In the genomic region with DNA sequence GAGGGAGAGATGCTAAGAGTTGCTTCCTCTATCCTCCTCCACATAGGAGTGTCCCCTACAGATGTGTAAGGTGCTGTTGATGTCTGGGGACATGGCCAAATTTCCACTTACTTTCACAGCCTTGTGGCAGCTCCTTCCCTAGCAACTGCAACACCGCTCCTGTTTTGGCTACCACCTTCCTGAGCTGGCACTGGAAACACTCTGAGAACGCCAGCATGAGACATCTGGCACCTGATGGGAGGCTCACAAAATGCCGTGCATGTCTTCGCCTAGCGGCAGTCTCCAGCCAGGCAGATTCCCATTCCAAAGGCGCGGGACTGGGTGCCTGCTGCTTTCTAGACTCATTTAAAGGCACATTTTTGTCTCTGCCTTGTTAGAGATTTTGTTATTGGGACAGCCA, we compare ENCODE assay signal across 12 mouse cellular contexts. TPM values are rescaled to one million over a fixed set of nuclear protein-coding genes. Genes with fewer than 3 reads are reported as not detected.
DNase-seq lines count a peak whose midpoint lies in the region; ATAC-seq lines count a peak whose summit lies in the region.
"Had no signal": no experiment of that assay in that cellular context is flagged by ENCODE, and none has a peak within 500 bp of the region (broad histone marks: within the 10 kb centered on the region; RNA-seq: fewer than 3 reads in every experiment).

No protein-coding gene starts in this region.

- no peaks in the 10 kb centered on the region for H3K9me3 ChIP-seq in forebrain, embryonic 13.5 days (replicated peaks)
- no peaks in the 10 kb centered on the region for H3K9me3 ChIP-seq in forebrain, embryonic 10.5 days
- H3K9me3 ChIP-seq: embryonic facial prominence, embryonic 12.5 days; intestine, embryonic 15.5 days had no signal

- H3K4me1 ChIP-seq in forebrain, embryonic 13.5 days, result peaks cover 20% of the 10 kb centered on the region
- peaks cover 12% of the 10 kb centered on the region for H3K4me1 ChIP-seq in forebrain, embryonic 10.5 days
- H3K4me1 ChIP-seq: embryonic facial prominence, embryonic 12.5 days had no signal

- WGBS in forebrain, embryonic 13.5 days, result 61% methylated on average over 7 of the region's 7 CpGs
- WGBS in forebrain, embryonic 10.5 days, result 70% methylated on average over 7 of the region's 7 CpGs

- H3K36me3 ChIP-seq in forebrain, embryonic 13.5 days (ENCODE audit: poor library complexity, severe bottlenecking), result no peaks in the 10 kb centered on the region
- H3K36me3 ChIP-seq in forebrain, embryonic 10.5 days (replicated peaks), result no peaks in the 10 kb centered on the region
- H3K36me3 ChIP-seq: embryonic facial prominence, embryonic 12.5 days; intestine, embryonic 15.5 days had no signal

- no peak overlapping the region for H3K4me3 ChIP-seq in forebrain, embryonic 13.5 days
- H3K4me3 ChIP-seq in forebrain, embryonic 10.5 days, result no peak overlapping the region
- H3K4me3 ChIP-seq: embryonic facial prominence, embryonic 12.5 days; intestine, embryonic 15.5 days had no signal

- peak; percentile 80 for ATAC-seq in forebrain, embryonic 13.5 days
- ATAC-seq: intestine, embryonic 15.5 days had no signal

- no peaks in the 10 kb centered on the region for H3K27me3 ChIP-seq in forebrain, embryonic 13.5 days
- H3K27me3 ChIP-seq in forebrain, embryonic 10.5 days (ENCODE audit: poor library complexity, severe bottlenecking), result no peaks in the 10 kb centered on the region
- H3K27me3 ChIP-seq: embryonic facial prominence, embryonic 12.5 days; intestine, embryonic 15.5 days had no signal

- H3K9ac ChIP-seq in forebrain, embryonic 13.5 days, result no peak overlapping the region
- H3K9ac ChIP-seq: embryonic facial prominence, embryonic 12.5 days; intestine, embryonic 15.5 days had no signal

- DNase-seq in forebrain, embryonic 10.5 days (ENCODE audit: extremely low spot score, low spot score), result no peak
- DNase-seq in cerebellum, adult 9-11 months, result peak; percentile 77
- peak; percentile 56 to 70 for DNase-seq in heart, adult 9 months (ENCODE audit: low spot score in 2 of 2)
- DNase-seq in left cerebral cortex, adult 9 months (ENCODE audit: low spot score in 2 of 2), result peak; percentile 66 to 91
- no peak for DNase-seq in retina, postnatal 1 day
- DNase-seq in embryo, embryonic 10 days (ENCODE audit: low spot score), result no peak
- DNase-seq in T-cell, adult 2 months (ENCODE audit: low spot score), result no peak
- DNase-seq: thymus, postnatal 4 days had no signal

- H3K4me2 ChIP-seq in forebrain, embryonic 13.5 days, result no peak overlapping the region
- H3K4me2 ChIP-seq: embryonic facial prominence, embryonic 12.5 days; intestine, embryonic 15.5 days had no signal

- H3K27ac ChIP-seq in forebrain, embryonic 13.5 days, result peak overlapping the region; percentile 65
- H3K27ac ChIP-seq in forebrain, embryonic 10.5 days, result no peak overlapping the region
- H3K27ac ChIP-seq: embryonic facial prominence, embryonic 12.5 days; intestine, embryonic 15.5 days had no signal

RNA-seq across cellular contexts. Expression of a gene that starts 22.7 kb away (rescaled TPM):
- polyA plus RNA-seq in forebrain, embryonic 13.5 days (2015; fragmentation: Nextera tagmentation; extraction: Ambion mirVana), result 14.4 and 15.7 TPM in 2 replicates
- polyA plus RNA-seq in forebrain, embryonic 10.5 days (2016; fragmentation: Nextera tagmentation; extraction: Ambion mirVana), result 3.4 and 3.8 TPM in 2 replicates

RNA-seq across cellular contexts. Expression of a gene that starts 35.3 kb away (rescaled TPM):
- polyA plus RNA-seq in forebrain, embryonic 13.5 days (2015; fragmentation: Nextera tagmentation; extraction: Ambion mirVana), result 23.4 and 30.6 TPM in 2 replicates
- 28.3 and 30.2 TPM in 2 replicates for polyA plus RNA-seq in forebrain, embryonic 10.5 days (2016; fragmentation: Nextera tagmentation; extraction: Ambion mirVana)

RNA-seq across cellular contexts. Expression of a gene that starts 40.6 kb away (rescaled TPM):
- 1.4 and 1.9 TPM in 2 replicates for polyA plus RNA-seq in forebrain, embryonic 13.5 days (2015; fragmentation: Nextera tagmentation; extraction: Ambion mirVana)
- polyA plus RNA-seq in forebrain, embryonic 10.5 days (2016; fragmentation: Nextera tagmentation; extraction: Ambion mirVana), result 2.0 TPM in 2 replicates
- polyA plus RNA-seq: liver, embryonic 16.5 days had no signal

Comparison
In these comparisons a context has a peak if more than half of its experiments do, and no peak if none do; other contexts are left out.
1. DNase-seq: peak in cerebellum, adult 9-11 months (single experiment), heart, adult 9 months (2 of 2) and left cerebral cortex, adult 9 months (2 of 2); none in forebrain, embryonic 10.5 days (single experiment), retina, postnatal 1 day (single experiment), embryo, embryonic 10 days (single experiment) and T-cell, adult 2 months (single experiment).